13 mouse cellular contexts compared by ENCODE assay signal in genomic region chr8:45858391-45858790, GRCm38 (mm10). TPM values are rescaled to one million over a fixed set of nuclear protein-coding genes. Genes with fewer than 3 reads are reported as not detected.
DNase-seq lines count a peak whose midpoint lies in the region; ATAC-seq and TF ChIP-seq lines count a peak whose summit lies in the region.
"Had no signal": no experiment of that assay in that cellular context is flagged by ENCODE, and none has a peak within 500 bp of the region (broad histone marks: within the 10 kb centered on the region; RNA-seq: fewer than 3 reads in every experiment).

No protein-coding gene starts in this region.

- no peak overlapping the region for H3K4me2 ChIP-seq in midbrain, postnatal 0 days (ENCODE audit: low read depth, low read length, poor library complexity, severe bottlenecking)
- H3K4me2 ChIP-seq in midbrain, embryonic 15.5 days, result no peak overlapping the region
- H3K4me2 ChIP-seq in embryonic facial prominence, embryonic 14.5 days (ENCODE audit: low read depth, low read length), result 0 out of 2 replicates have a peak overlapping the region, but pooled peaks have one; percentile 1
- H3K4me2 ChIP-seq: forebrain, embryonic 12.5 days; heart, embryonic 12.5 days had no signal

- WGBS in midbrain, postnatal 0 days, result 44% methylated on average over 9 of the region's 9 CpGs
- 41% methylated on average over 9 of the region's 9 CpGs for WGBS in midbrain, embryonic 15.5 days
- 16% methylated on average over 9 of the region's 9 CpGs for WGBS in embryonic facial prominence, embryonic 14.5 days

- no peak for ATAC-seq in midbrain, postnatal 0 days (ENCODE audit: low FRiP score)
- ATAC-seq in midbrain, embryonic 15.5 days (replicated peaks), result no peak
- ATAC-seq in embryonic facial prominence, embryonic 14.5 days (ENCODE audit: low read depth), result no peak; the same call in 1 of the 2 replicates

- no peak overlapping the region for H3K4me3 ChIP-seq in midbrain, postnatal 0 days (ENCODE audit: low read depth, low read length)
- no peak overlapping the region for H3K4me3 ChIP-seq in midbrain, embryonic 15.5 days
- no peak overlapping the region for H3K4me3 ChIP-seq in embryonic facial prominence, embryonic 14.5 days (ENCODE audit: low read depth, low read length)
- H3K4me3 ChIP-seq: forebrain, embryonic 12.5 days; heart, embryonic 12.5 days had no signal

- no peaks in the 10 kb centered on the region for H3K9me3 ChIP-seq in midbrain, postnatal 0 days (ENCODE audit: low read length)
- H3K9me3 ChIP-seq in midbrain, embryonic 15.5 days, result no peaks in the 10 kb centered on the region
- H3K9me3 ChIP-seq in embryonic facial prominence, embryonic 14.5 days (ENCODE audit: control insufficient read depth, low read length), result no peaks in the 10 kb centered on the region
- H3K9me3 ChIP-seq: forebrain, embryonic 12.5 days; heart, embryonic 12.5 days had no signal

- H3K27me3 ChIP-seq in midbrain, postnatal 0 days (ENCODE audit: insufficient read depth, low read length), result no peaks in the 10 kb centered on the region
- H3K27me3 ChIP-seq in midbrain, embryonic 15.5 days (replicated peaks), result no peaks in the 10 kb centered on the region
- H3K27me3 ChIP-seq in embryonic facial prominence, embryonic 14.5 days (replicated peaks; ENCODE audit: control insufficient read depth, insufficient read depth, low read length), result no peaks in the 10 kb centered on the region
- H3K27me3 ChIP-seq: forebrain, embryonic 12.5 days; heart, embryonic 12.5 days had no signal

- H3K4me1 ChIP-seq in midbrain, postnatal 0 days (ENCODE audit: insufficient read depth, low read length), result no peaks in the 10 kb centered on the region
- H3K4me1 ChIP-seq in midbrain, embryonic 15.5 days, result peaks cover 3% of the 10 kb centered on the region; the same call in 1 of the 2 replicates
- H3K4me1 ChIP-seq in embryonic facial prominence, embryonic 14.5 days (ENCODE audit: control insufficient read depth, insufficient read depth, low read length), result peaks cover 9% of the 10 kb centered on the region; the same call in 1 of the 2 replicates

- DNase-seq in midbrain, postnatal 0 days (ENCODE audit: low spot score), result peak; percentile 10
- peak; percentile 81 for DNase-seq in embryonic facial prominence, embryonic 14.5 days (ENCODE audit: low spot score)
- peak; percentile 19 to 27 for DNase-seq in kidney, postnatal 36 days
- DNase-seq in testis, postnatal 14 days (ENCODE audit: low spot score), result peak; percentile 68
- no peak for DNase-seq in B cell, adult 2 months
- no peak for DNase-seq in cerebellum, postnatal 10 days
- DNase-seq in layer of hippocampus, postnatal 36 days, result no peak
- DNase-seq: thymus, postnatal 25 days had no signal

- H3K36me3 ChIP-seq in midbrain, postnatal 0 days (ENCODE audit: insufficient read depth, low read length), result no peaks in the 10 kb centered on the region
- H3K36me3 ChIP-seq in midbrain, embryonic 15.5 days (replicated peaks), result no peaks in the 10 kb centered on the region
- no peaks in the 10 kb centered on the region for H3K36me3 ChIP-seq in embryonic facial prominence, embryonic 14.5 days (ENCODE audit: control insufficient read depth, insufficient read depth, low read length)
- H3K36me3 ChIP-seq: forebrain, embryonic 12.5 days; heart, embryonic 12.5 days had no signal

- no peak for TF ChIP-seq CTCF in midbrain, postnatal 0 days (IDR thresholded peaks at IDR 0.05)

- H3K27ac ChIP-seq in midbrain, postnatal 0 days (ENCODE audit: low read depth, low read length), result no peak overlapping the region
- no peak overlapping the region for H3K27ac ChIP-seq in midbrain, embryonic 15.5 days
- no peak overlapping the region for H3K27ac ChIP-seq in embryonic facial prominence, embryonic 14.5 days (replicated peaks; ENCODE audit: low read depth, low read length)
- H3K27ac ChIP-seq: forebrain, embryonic 12.5 days had no signal

- no peak overlapping the region for H3K9ac ChIP-seq in midbrain, postnatal 0 days (replicated peaks; ENCODE audit: low read length, poor library complexity, severe bottlenecking)
- no peak overlapping the region for H3K9ac ChIP-seq in midbrain, embryonic 15.5 days
- H3K9ac ChIP-seq in embryonic facial prominence, embryonic 14.5 days (ENCODE audit: low read depth, low read length), result 0 out of 2 replicates have a peak overlapping the region, but pooled peaks have one; percentile 6
- H3K9ac ChIP-seq: forebrain, embryonic 12.5 days; heart, embryonic 12.5 days had no signal

RNA-seq across cellular contexts. Expression of gene Pdlim3, which starts 26.9 kb away (rescaled TPM):
- total RNA-seq in midbrain, postnatal 0 days (2014; rRNA removed), result 6.6 and 10.7 TPM in 2 replicates
- polyA plus RNA-seq in midbrain, postnatal 0 days (2015; fragmentation: Nextera tagmentation; extraction: Ambion mirVana), result 9.8 and 11.3 TPM in 2 replicates
- 21.2 and 25.9 TPM in 2 replicates for polyA plus RNA-seq in midbrain, embryonic 15.5 days (2015; fragmentation: Nextera tagmentation; extraction: Ambion mirVana)
- 86.6 and 105 TPM in 2 replicates for polyA plus RNA-seq in embryonic facial prominence, embryonic 14.5 days (2014; fragmentation: Nextera tagmentation; extraction: Ambion mirVana)
- total RNA-seq in layer of hippocampus, postnatal 36 days (2021), result 1 to 10 TPM; 1.1 to 1.4 TPM
- total RNA-seq: megakaryocyte-erythroid progenitor cell, adult 5-6 weeks; MEL had no signal

Comparison
In these comparisons a context has a peak if more than half of its experiments do, and no peak if none do; other contexts are left out.
1. DNase-seq: peak in midbrain, postnatal 0 days (single experiment), embryonic facial prominence, embryonic 14.5 days (single experiment), kidney, postnatal 36 days (2 of 2) and testis, postnatal 14 days (single experiment); none in B cell, adult 2 months (0 of 2), cerebellum, postnatal 10 days (0 of 2) and layer of hippocampus, postnatal 36 days (0 of 2).